Mouse (Mus musculus) forebrain, embryonic 13.5 days (tissue): ENCODE data around the gene Ttc27. TPM values are rescaled to one million over a fixed set of nuclear protein-coding genes. Genes with fewer than 3 reads are reported as not detected.

Experiments used
- ATAC-seq: fragments of 200-750 bp; cut with Nextera tagmentation; 2 replicates; pipeline ENCODE4 v1.8.0; 2017
- H3K27ac ChIP-seq: fragments of 300-500 bp; sonication (generic); 2 replicates; pipeline ENCODE4 v1.5.1; 2015; ENCODE audit warnings: inconsistent platforms, mild to moderate bottlenecking, moderate library complexity
- H3K27me3 ChIP-seq: fragments of 300-500 bp; sonication (generic); 2 replicates; pipeline ENCODE4 v1.6.1; 2015; ENCODE audit warnings: mild to moderate bottlenecking, inconsistent platforms
- H3K36me3 ChIP-seq: fragments of 300-500 bp; sonication (generic); 2 replicates; pipeline ENCODE4 v1.6.1; 2015; ENCODE audit warnings: mild to moderate bottlenecking, inconsistent platforms; ENCODE audit not compliant: poor library complexity, severe bottlenecking
- H3K4me1 ChIP-seq: fragments of 300-500 bp; sonication (generic); 2 replicates; pipeline ENCODE4 v1.6.1; 2015; ENCODE audit warnings: inconsistent platforms
- H3K4me2 ChIP-seq: fragments of 300-500 bp; sonication (generic); 2 replicates; pipeline ENCODE4 v1.6.1; 2015; ENCODE audit warnings: inconsistent platforms, mild to moderate bottlenecking, moderate library complexity
- H3K4me3 ChIP-seq: fragments of 300-500 bp; sonication (generic); 2 replicates; pipeline ENCODE4 v1.5.1; 2015; ENCODE audit warnings: mild to moderate bottlenecking, inconsistent platforms
- H3K9ac ChIP-seq: fragments of 300-500 bp; sonication (generic); 2 replicates; pipeline ENCODE4 v1.6.1; 2015; ENCODE audit warnings: mild to moderate bottlenecking, inconsistent platforms
- H3K9me3 ChIP-seq: fragments of 300-500 bp; sonication (generic); replicated peaks from 2 replicates; pipeline ENCODE4 v1.6.1; 2016; ENCODE audit warnings: inconsistent platforms
- WGBS: fragments of 180-500 bp; shearing (Covaris S2); methylation state at CpG from one replicate; pipeline ENCODE4 v1.1.7; 2015; 5-methylcytosine and 5-hydroxymethylcytosine counted together
- polyA plus RNA-seq: library from polyadenylated mRNA; unstranded; fragments of >200 nt; fragmentation: Nextera tagmentation; extraction: Ambion mirVana; gene quantifications from 2 replicates; pipeline ENCODE4 v1.2.1, GENCODE M21; 2015

The Ttc27 gene
- polyA plus RNA-seq, 1 experiment from 2014 or later, result 14.8 TPM

DNA sequence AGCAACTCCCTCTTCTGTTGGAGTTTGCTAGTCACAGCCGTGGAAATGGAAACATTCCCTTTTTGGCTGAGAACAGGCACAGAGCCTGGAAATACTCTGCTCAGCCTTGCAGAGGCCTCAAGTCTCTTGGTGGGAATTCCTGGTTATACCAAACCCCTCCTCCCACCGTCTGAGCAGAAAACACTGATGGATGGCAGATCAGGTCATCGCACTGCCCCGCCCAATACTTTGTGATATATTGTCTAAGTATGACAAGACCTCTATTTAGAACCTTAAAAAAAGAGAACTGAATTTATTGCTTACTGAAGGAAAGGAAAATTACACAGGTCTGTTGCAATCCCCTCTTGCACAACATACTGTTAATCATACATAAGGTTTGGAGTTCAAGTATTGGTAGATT is 6.8 kb upstream of the Ttc27 start:
- no peak overlapping the region for H3K4me3 ChIP-seq
- H3K4me2 ChIP-seq, result no peak overlapping the region
- ATAC-seq, result no peak
- no peaks in the 10 kb centered on the region for H3K4me1 ChIP-seq
- no peaks in the 10 kb centered on the region for H3K36me3 ChIP-seq
- H3K9me3 ChIP-seq, result no peaks in the 10 kb centered on the region
- 80% methylated on average over 4 of the region's 4 CpGs for WGBS
- H3K27me3 ChIP-seq, result peaks cover 6% of the 10 kb centered on the region; the same call in 1 of the 2 replicates
- no peak overlapping the region for H3K9ac ChIP-seq
- H3K27ac ChIP-seq, result no peak overlapping the region

DNA sequence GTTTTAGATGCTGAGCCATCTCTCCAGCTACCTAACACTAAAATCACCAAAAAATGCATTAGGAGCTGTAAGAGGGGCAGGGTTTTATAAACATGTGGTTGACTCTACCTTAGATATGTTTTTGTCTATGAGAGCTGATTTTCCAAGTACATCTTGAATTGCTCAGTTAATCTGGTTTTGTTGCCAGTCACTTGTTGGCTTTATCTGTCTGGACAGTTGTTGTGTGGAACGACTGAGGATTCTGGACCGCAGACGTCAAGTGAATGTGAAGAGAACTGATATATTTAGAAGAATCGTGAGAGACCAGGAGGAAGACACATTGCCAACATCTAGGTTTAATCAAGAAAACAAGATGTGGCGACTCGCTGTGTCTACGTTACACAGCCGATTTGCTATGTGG is 5.9 kb upstream of the Ttc27 start:
- no peaks in the 10 kb centered on the region for H3K9me3 ChIP-seq

DNA sequence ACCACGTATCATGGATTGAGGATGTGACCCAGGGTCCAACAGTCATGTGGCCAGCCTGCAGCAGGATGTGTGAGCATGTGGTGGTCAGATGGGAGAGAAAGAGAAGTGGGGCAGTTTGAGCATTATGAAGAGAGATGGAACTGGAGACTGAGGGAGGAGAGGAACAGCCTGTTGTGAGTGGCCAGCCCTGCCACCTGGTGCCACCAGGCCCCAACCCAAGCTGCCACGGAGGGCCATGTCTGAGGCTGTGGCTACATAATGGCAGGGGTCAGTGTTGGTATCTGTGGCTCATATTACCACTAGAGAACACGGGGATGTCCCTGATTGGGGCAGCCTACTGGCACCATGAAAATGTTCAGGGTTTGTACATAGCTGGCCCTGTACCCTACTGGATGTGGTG is 2.4 kb upstream of the Ttc27 start:
- WGBS, result 67% methylated on average over 3 of the region's 3 CpGs
- Histone ChIP-seq H3K4me2 (no peak overlapping the region), H3K27me3 (peaks cover 6% of the 10 kb centered on the region; the same call in 1 of the 2 replicates), H3K36me3 (no peaks in the 10 kb centered on the region), H3K27ac (no peak overlapping the region), H3K9ac (no peak overlapping the region), H3K9me3 (no peaks in the 10 kb centered on the region), H3K4me3 (no peak overlapping the region), H3K4me1 (peaks cover 8% of the 10 kb centered on the region)
- no peak for ATAC-seq

More for the DNA sequence above, 5.9 kb upstream of the Ttc27 start:
- Histone ChIP-seq H3K4me3 (no peak overlapping the region), H3K27ac (no peak overlapping the region), H3K36me3 (no peaks in the 10 kb centered on the region), H3K9ac (no peak overlapping the region), H3K4me1 (no peaks in the 10 kb centered on the region), H3K27me3 (peaks cover 6% of the 10 kb centered on the region; the same call in 1 of the 2 replicates), H3K4me2 (no peak overlapping the region)
- ATAC-seq, result no peak
- 93% methylated on average over 8 of the region's 8 CpGs for WGBS

DNA sequence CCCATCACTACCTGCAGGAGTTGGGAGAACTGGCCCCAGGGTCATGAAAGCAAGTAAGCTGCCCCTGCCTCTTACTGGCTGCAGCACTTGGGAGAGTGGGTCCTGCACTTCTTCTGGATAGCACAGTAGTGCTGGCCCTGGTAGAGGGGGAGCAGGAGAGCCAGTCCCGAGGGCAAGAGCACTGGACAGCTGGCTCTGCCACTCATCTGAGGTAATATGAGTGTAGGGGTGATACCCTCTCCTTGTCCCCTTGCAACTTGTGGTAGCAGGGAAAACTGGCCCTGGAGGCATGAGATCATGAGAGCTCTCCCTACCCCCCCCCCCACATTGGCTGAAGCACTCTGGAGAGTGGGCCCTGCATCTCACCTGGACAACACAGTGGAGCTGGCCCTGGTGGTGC is 1.8 kb upstream of the Ttc27 start:
- H3K27me3 ChIP-seq, result peaks cover 6% of the 10 kb centered on the region; the same call in 1 of the 2 replicates
- ATAC-seq, result no peak
- no peak overlapping the region for H3K27ac ChIP-seq
- 80% methylated on average over 1 of the region's 1 CpGs for WGBS
- H3K4me3 ChIP-seq, result no peak overlapping the region
- H3K9ac ChIP-seq, result no peak overlapping the region
- no peaks in the 10 kb centered on the region for H3K9me3 ChIP-seq
- no peak overlapping the region for H3K4me2 ChIP-seq
- no peaks in the 10 kb centered on the region for H3K36me3 ChIP-seq
- peaks cover 8% of the 10 kb centered on the region for H3K4me1 ChIP-seq

- ATAC-seq, result no peak
- H3K4me1 ChIP-seq, result peaks cover 8% of the 10 kb centered on the region
- H3K9ac ChIP-seq, result no peak overlapping the region
- H3K9me3 ChIP-seq, result no peaks in the 10 kb centered on the region
- peaks cover 2% of the 10 kb centered on the region for H3K36me3 ChIP-seq
- H3K27ac ChIP-seq, result no peak overlapping the region
- peaks cover 6% of the 10 kb centered on the region; the same call in 1 of the 2 replicates for H3K27me3 ChIP-seq
- H3K4me3 ChIP-seq, result no peak overlapping the region
- H3K4me2 ChIP-seq, result peak overlapping the region; percentile 88
- 68% methylated on average over 3 of the region's 3 CpGs for WGBS
These were observed 889 bp upstream of the Ttc27 start for GRCm38 (mm10) chr17:74716643-74717042.

DNA sequence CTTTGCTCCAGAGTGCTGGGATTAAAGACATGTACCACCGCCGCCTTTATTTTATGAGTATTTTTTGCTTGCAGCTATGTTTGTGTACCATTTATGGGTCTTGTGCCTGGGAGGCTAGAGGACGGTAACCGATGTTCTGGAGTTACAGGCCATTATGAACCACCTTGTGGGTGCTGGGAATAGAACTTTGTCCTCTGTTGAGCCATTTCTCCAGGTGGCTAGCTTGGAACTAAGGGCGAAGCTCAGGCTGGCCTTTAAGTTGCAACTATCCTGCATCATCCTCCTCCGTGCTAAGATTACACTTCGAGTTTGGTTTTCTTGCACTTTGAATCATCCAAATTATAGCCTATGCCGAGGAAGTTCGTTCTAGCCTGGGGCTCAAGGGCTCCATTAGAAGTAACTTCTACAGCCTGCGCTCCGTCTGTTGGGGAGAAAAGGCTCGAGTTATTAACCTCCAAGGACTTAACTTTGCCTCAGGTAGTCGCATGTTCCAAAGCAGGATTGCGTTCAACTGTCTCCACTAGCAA is 378 bp upstream of the Ttc27 start:
- H3K4me2 ChIP-seq, result peak overlapping the region; percentile 88
- H3K27ac ChIP-seq, result no peak overlapping the region
- peak overlapping the region; percentile 73 for H3K9ac ChIP-seq
- H3K36me3 ChIP-seq, result peaks cover 7% of the 10 kb centered on the region
- ATAC-seq, result peak; percentile 79
- H3K27me3 ChIP-seq, result peaks cover 6% of the 10 kb centered on the region; the same call in 1 of the 2 replicates
- no peaks in the 10 kb centered on the region for H3K9me3 ChIP-seq
- peaks cover 8% of the 10 kb centered on the region for H3K4me1 ChIP-seq
- peak overlapping the region; percentile 82 for H3K4me3 ChIP-seq
- WGBS, result 11% methylated on average over 14 of the region's 14 CpGs

- peaks cover 6% of the 10 kb centered on the region; the same call in 1 of the 2 replicates for H3K36me3 ChIP-seq
- no peaks in the 10 kb centered on the region for H3K9me3 ChIP-seq
These were observed 15.3 kb downstream of the Ttc27 start for GRCm38 (mm10) chr17:74732872-74733271.

DNA sequence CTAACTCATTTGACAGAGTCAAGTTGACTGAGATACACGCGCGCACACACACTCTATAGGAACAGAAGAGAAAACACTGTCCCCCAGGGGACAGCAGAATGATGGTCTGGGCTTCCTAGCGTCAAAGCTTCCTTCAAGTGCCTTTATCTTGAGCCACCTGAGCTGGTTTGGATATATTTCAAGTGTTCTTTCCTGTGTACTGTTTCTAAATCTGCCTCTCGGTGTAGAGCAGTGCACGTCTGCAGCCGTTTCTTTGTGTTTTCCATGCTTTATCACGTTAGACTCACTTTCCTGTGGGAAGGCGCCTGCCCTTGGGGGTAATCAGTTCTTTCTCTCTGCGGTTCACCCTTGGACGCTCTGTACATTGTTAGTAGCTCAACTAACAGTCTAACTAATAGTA is 17.9 kb downstream of the Ttc27 start:
- Histone ChIP-seq H3K9me3 (no peaks in the 10 kb centered on the region), H3K36me3 (0 out of 2 replicates have a peak, but pooled peaks cover 8% of the 10 kb centered on the region), H3K27ac (no peak overlapping the region), H3K4me1 (no peaks in the 10 kb centered on the region), H3K4me3 (no peak overlapping the region), H3K4me2 (no peak overlapping the region), H3K9ac (no peak overlapping the region), H3K27me3 (no peaks in the 10 kb centered on the region)
- no peak for ATAC-seq
- 92% methylated on average over 11 of the region's 11 CpGs for WGBS

More at GRCm38 (mm10) chr17:74732872-74733271, 15.3 kb downstream of the Ttc27 start:
- H3K27me3 ChIP-seq, result no peaks in the 10 kb centered on the region
- H3K4me3 ChIP-seq, result no peak overlapping the region
- no peak for ATAC-seq
- no peaks in the 10 kb centered on the region for H3K4me1 ChIP-seq
- no peak overlapping the region for H3K9ac ChIP-seq
- H3K27ac ChIP-seq, result no peak overlapping the region
- no peak overlapping the region for H3K4me2 ChIP-seq

DNA sequence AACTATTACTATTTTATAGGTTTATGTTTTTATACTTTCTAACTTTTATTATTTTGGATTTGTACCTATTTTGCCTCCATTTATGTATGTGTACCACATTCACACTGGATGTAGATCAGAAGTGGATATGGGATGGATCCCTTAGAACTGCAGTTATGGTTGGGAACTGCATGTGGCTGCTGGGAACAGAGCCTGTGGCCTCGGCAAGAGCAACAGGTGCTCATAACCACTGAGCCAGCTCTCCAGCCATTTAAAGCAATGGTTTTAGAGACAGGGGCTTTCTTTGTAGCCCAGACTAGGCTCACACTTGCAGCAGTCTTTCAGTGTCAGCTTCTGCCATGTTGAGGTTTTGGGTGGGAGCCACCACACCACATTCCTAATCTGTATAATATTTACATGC is 32.1 kb downstream of the Ttc27 start:
- peaks cover 6% of the 10 kb centered on the region; the same call in 1 of the 2 replicates for H3K36me3 ChIP-seq
- no peak overlapping the region for H3K9ac ChIP-seq
- H3K27ac ChIP-seq, result no peak overlapping the region
- 85% methylated on average over 1 of the region's 1 CpGs for WGBS
- no peaks in the 10 kb centered on the region for H3K4me1 ChIP-seq
- no peaks in the 10 kb centered on the region for H3K27me3 ChIP-seq
- H3K9me3 ChIP-seq, result no peaks in the 10 kb centered on the region
- H3K4me2 ChIP-seq, result no peak overlapping the region
- H3K4me3 ChIP-seq, result no peak overlapping the region
- no peak for ATAC-seq

GRCm38 (mm10) chr17:74751026-74751425 is 33.5 kb downstream of the Ttc27 start:
- Histone ChIP-seq H3K4me3 (no peak overlapping the region), H3K4me2 (no peak overlapping the region), H3K27ac (no peak overlapping the region), H3K4me1 (no peaks in the 10 kb centered on the region), H3K27me3 (no peaks in the 10 kb centered on the region), H3K9ac (no peak overlapping the region), H3K36me3 (peaks cover 6% of the 10 kb centered on the region; the same call in 1 of the 2 replicates), H3K9me3 (no peaks in the 10 kb centered on the region)
- 95% methylated on average over 4 of the region's 4 CpGs for WGBS
- no peak for ATAC-seq

DNA sequence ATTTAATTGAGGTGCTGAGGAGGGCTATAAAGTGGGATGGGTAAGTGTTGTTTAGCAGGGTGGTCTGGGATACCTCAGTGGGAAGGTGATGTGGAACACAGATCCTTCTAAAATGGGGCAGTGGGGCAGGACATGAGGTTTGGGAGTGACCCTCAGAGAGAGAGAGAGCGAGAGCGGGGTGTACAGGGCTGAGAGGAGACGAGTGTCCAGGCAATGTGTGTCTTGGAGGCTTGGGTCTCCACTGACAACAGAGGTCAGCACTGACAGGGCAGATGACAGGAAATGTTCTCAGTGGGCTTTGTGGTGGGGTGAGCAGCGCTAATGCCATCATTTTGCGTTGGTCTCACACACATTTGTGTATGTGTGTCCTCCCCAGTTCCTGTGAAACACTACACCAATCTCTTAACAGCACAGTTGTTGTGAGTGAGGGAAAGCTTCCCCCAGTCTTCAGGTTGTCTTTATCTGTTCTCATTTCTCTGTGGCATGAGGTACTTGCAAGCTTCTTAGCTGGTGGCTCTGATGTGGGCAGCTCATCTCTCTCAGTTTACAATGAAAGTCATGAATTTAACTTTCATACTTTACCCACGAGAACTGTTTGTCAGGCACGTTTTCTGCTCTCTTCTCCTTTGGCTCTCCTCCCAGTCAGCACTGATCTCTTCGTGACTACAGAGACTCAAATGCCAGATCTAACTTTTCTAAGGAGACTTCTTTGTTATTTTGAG is 35.5 kb downstream of the Ttc27 start:
- H3K27me3 ChIP-seq, result no peaks in the 10 kb centered on the region
- H3K9me3 ChIP-seq, result no peaks in the 10 kb centered on the region
- peaks cover 1% of the 10 kb centered on the region; the same call in 1 of the 2 replicates for H3K36me3 ChIP-seq
- no peak overlapping the region for H3K4me2 ChIP-seq
- H3K4me3 ChIP-seq, result no peak overlapping the region
- ATAC-seq, result no peak
- no peak overlapping the region for H3K9ac ChIP-seq
- no peak overlapping the region for H3K27ac ChIP-seq
- 89% methylated on average over 8 of the region's 8 CpGs for WGBS
- no peaks in the 10 kb centered on the region for H3K4me1 ChIP-seq

- no peak overlapping the region for H3K27ac ChIP-seq
- H3K36me3 ChIP-seq, result 0 out of 2 replicates have a peak, but pooled peaks cover 5% of the 10 kb centered on the region
- no peaks in the 10 kb centered on the region for H3K9me3 ChIP-seq
- no peak overlapping the region for H3K4me2 ChIP-seq
- ATAC-seq, result no peak
- 93% methylated on average over 5 of the region's 5 CpGs for WGBS
- H3K9ac ChIP-seq, result no peak overlapping the region
- H3K4me3 ChIP-seq, result no peak overlapping the region
- no peaks in the 10 kb centered on the region for H3K4me1 ChIP-seq
- no peaks in the 10 kb centered on the region for H3K27me3 ChIP-seq
These were observed 36.1 kb downstream of the Ttc27 start for GRCm38 (mm10) chr17:74753628-74754104.
